Mouse (Mus musculus): ENCODE measurements around the gene Amy1. TPM values are rescaled to one million over a fixed set of nuclear protein-coding genes. Genes with fewer than 3 reads are reported as not detected.
"Not testable (repeated sequence)": the region's sequence is repeated elsewhere in the genome, so short reads cannot be mapped to it uniquely, and the experiment has no call there.

The Amy1 gene
- 2.2 and 2.3 TPM in 2 replicates for polyA plus RNA-seq (2011; ENCODE audit: insufficient read depth, insufficient read length, low replicate concordance, missing spikeins)

GRCm38 (mm10) chr3:113606599-113606998 lies at the start of gene Amy1:
TSS of gene Amy1 (minus strand) at chr3:113606699.
- H3K4me1 ChIP-seq (ENCODE audit: control insufficient read depth, insufficient read depth, low read length): no peaks in the 10 kb centered on the region
- TF ChIP-seq CTCF (IDR thresholded peaks at IDR 0.05; ENCODE audit: control insufficient read depth, insufficient read depth, low read length) (no peak), POLR2A (IDR thresholded peaks at IDR 0.05; ENCODE audit: borderline replicate concordance, control insufficient read depth, low read depth, low read length) (no peak)
- H3K4me3 ChIP-seq (replicated peaks; ENCODE audit: control insufficient read depth, low read depth, low read length): no peak within 1 kb of the TSS
- no peak within 1 kb of the TSS for H3K27ac ChIP-seq (ENCODE audit: control insufficient read depth, insufficient read depth, low read depth, low read length, poor library complexity)
- WGBS: 92% methylated on average over 2 of the region's 2 CpGs

DNA sequence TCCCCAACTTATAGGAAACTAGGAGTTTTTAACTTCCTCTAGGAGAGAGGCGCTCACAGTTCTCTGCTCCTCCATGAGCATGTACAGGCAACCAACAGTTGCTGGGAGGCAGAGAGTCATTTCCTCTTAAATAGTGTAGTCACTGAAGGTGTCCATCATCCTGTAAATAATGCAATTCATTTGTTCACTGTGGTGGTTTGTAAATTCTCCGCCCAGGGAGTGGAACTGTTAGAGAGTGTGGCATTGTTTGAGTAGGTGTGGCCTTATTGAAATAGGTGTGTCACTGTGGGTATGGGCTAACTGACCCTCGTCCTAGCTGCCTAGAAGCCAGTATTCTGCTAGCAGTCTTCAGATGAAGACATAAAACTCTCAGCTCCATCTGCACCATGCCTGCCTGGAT lies 47.8 kb upstream of the Amy1 start:
- WGBS: 66% methylated on average over 3 of the region's 3 CpGs
- Histone ChIP-seq H3K4me1 (ENCODE audit: control insufficient read depth, insufficient read depth, low read length) (no peaks in the 10 kb centered on the region), H3K27ac (ENCODE audit: control insufficient read depth, insufficient read depth, low read depth, low read length, poor library complexity) (no peak overlapping the region), H3K4me3 (replicated peaks; ENCODE audit: control insufficient read depth, low read depth, low read length) (no peak overlapping the region)
- no peak for TF ChIP-seq CTCF (IDR thresholded peaks at IDR 0.05; ENCODE audit: control insufficient read depth, insufficient read depth, low read length)
- TF ChIP-seq POLR2A (IDR thresholded peaks at IDR 0.05; ENCODE audit: borderline replicate concordance, control insufficient read depth, low read depth, low read length): no peak

GRCm38 (mm10) chr3:113651386-113651785 lies 44.9 kb upstream of the Amy1 start:
- WGBS: 28% methylated on average over 3 of the region's 3 CpGs
- H3K4me1 ChIP-seq (ENCODE audit: control insufficient read depth, insufficient read depth, low read length); H3K27ac ChIP-seq (ENCODE audit: control insufficient read depth, insufficient read depth, low read depth, low read length, poor library complexity); H3K4me3 ChIP-seq (replicated peaks; ENCODE audit: control insufficient read depth, low read depth, low read length): not testable (repeated sequence)

- Histone ChIP-seq H3K4me3 (replicated peaks; ENCODE audit: control insufficient read depth, low read depth, low read length) (no peak overlapping the region), H3K27ac (ENCODE audit: control insufficient read depth, insufficient read depth, low read depth, low read length, poor library complexity) (no peak overlapping the region), H3K4me1 (ENCODE audit: control insufficient read depth, insufficient read depth, low read length) (no peaks in the 10 kb centered on the region)
- no peak for TF ChIP-seq CTCF (IDR thresholded peaks at IDR 0.05; ENCODE audit: control insufficient read depth, insufficient read depth, low read length)
- TF ChIP-seq POLR2A (IDR thresholded peaks at IDR 0.05; ENCODE audit: borderline replicate concordance, control insufficient read depth, low read depth, low read length): no peak
- 86% methylated on average over 1 of the region's 1 CpGs for WGBS
These were observed 33.0 kb upstream of the Amy1 start for GRCm38 (mm10) chr3:113639545-113639944.

DNA sequence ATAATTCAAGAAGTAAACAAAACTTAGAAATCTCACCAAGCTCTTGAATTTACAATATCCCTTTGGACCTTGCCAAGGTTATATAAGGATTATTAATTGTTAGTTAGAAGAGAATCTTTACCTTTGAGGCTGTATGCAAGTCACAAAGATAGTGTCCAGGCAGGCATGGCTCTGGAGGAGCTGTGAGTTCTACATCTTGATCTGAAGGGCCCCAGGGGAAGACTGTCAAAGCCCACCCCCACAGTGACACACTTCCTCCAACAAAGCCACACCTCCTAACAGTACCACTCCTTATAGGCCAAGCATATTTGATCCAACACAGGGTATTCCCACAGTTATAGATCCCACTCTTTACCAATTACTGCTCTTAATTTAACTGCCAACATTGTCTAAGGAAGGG lies 27.7 kb upstream of the Amy1 start:
- TF ChIP-seq POLR2A (IDR thresholded peaks at IDR 0.05; ENCODE audit: borderline replicate concordance, control insufficient read depth, low read depth, low read length) (no peak), CTCF (IDR thresholded peaks at IDR 0.05; ENCODE audit: control insufficient read depth, insufficient read depth, low read length) (no peak)
- Histone ChIP-seq H3K27ac (ENCODE audit: control insufficient read depth, insufficient read depth, low read depth, low read length, poor library complexity) (no peak overlapping the region), H3K4me1 (ENCODE audit: control insufficient read depth, insufficient read depth, low read length) (no peaks in the 10 kb centered on the region; the same call in 1 of the 2 replicates), H3K4me3 (replicated peaks; ENCODE audit: control insufficient read depth, low read depth, low read length) (no peak overlapping the region)

DNA sequence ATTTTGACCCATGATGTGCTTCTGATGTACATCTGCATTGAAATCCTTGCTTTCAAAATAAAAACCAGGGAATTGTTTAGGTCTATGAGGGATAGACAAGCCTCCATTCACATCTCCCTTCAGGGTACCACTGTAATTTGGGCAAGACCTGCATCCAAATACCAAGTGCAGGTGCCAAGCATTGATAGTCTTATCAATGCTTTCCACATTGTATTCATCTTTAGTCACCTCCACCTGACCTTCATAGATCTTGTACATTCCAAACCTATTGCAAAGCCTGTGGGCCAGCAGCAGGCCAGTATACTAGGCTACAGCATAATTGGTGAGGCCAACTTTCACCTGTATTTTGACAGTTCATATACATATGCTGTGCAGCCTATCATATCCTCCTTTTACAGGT lies 25.1 kb upstream of the Amy1 start:
- no peak overlapping the region for H3K4me3 ChIP-seq (replicated peaks; ENCODE audit: control insufficient read depth, low read depth, low read length)
- no peak for TF ChIP-seq POLR2A (IDR thresholded peaks at IDR 0.05; ENCODE audit: borderline replicate concordance, control insufficient read depth, low read depth, low read length)
- TF ChIP-seq CTCF (IDR thresholded peaks at IDR 0.05; ENCODE audit: control insufficient read depth, insufficient read depth, low read length): no peak
- H3K27ac ChIP-seq (ENCODE audit: control insufficient read depth, insufficient read depth, low read depth, low read length, poor library complexity): no peak overlapping the region
- no peaks in the 10 kb centered on the region; the same call in 1 of the 2 replicates for H3K4me1 ChIP-seq (ENCODE audit: control insufficient read depth, insufficient read depth, low read length)

DNA sequence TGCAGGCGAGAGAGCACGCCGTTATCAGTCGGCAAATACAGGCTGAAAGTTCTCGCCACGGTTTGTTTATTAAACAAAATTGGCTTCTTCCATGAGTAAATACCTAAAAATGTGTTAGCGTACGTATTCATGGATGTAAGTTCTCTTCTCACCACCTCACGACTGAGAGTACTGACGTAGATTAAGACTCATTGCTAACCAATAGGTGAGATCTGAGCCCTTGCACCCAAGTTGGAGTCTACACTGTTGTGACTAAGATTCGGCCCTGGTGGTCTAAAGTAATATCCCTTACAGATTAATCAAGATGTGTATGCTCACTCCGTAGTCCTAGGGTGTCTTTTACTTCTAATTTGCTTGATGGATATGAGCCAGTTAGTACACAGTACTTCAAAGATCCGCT lies 24.1 kb upstream of the Amy1 start:
- TF ChIP-seq CTCF (IDR thresholded peaks at IDR 0.05; ENCODE audit: control insufficient read depth, insufficient read depth, low read length): no peak
- no peak for TF ChIP-seq POLR2A (IDR thresholded peaks at IDR 0.05; ENCODE audit: borderline replicate concordance, control insufficient read depth, low read depth, low read length)
- Histone ChIP-seq H3K4me1 (ENCODE audit: control insufficient read depth, insufficient read depth, low read length) (no peaks in the 10 kb centered on the region; the same call in 1 of the 2 replicates), H3K27ac (ENCODE audit: control insufficient read depth, insufficient read depth, low read depth, low read length, poor library complexity) (peak overlapping the region; percentile 100), H3K4me3 (replicated peaks; ENCODE audit: control insufficient read depth, low read depth, low read length) (peak overlapping the region; percentile 85)
- WGBS: 4% methylated on average over 13 of the region's 13 CpGs

GRCm38 (mm10) chr3:113629606-113630359 lies 23.3 kb upstream of the Amy1 start, which contains the start of gene Rnpc3:
TSS of gene Rnpc3 (minus strand) at chr3:113630149.
- H3K27ac ChIP-seq (ENCODE audit: control insufficient read depth, insufficient read depth, low read depth, low read length, poor library complexity): peak within 1 kb of the TSS; percentile 100
- TF ChIP-seq CTCF (IDR thresholded peaks at IDR 0.05; ENCODE audit: control insufficient read depth, insufficient read depth, low read length): no peak
- TF ChIP-seq POLR2A (IDR thresholded peaks at IDR 0.05; ENCODE audit: borderline replicate concordance, control insufficient read depth, low read depth, low read length): peak; percentile 83; the same call in 1 of the 2 replicates
- H3K4me3 ChIP-seq (replicated peaks; ENCODE audit: control insufficient read depth, low read depth, low read length): peak within 1 kb of the TSS; percentile 85
- under 1% methylated on average over 70 of the region's 70 CpGs for WGBS
- no peaks in the 10 kb centered on the region; the same call in 1 of the 2 replicates for H3K4me1 ChIP-seq (ENCODE audit: control insufficient read depth, insufficient read depth, low read length)
